Mouse (Mus musculus): ENCODE measurements around the gene Gtse1. TPM values are rescaled to one million over a fixed set of nuclear protein-coding genes. Genes with fewer than 3 reads are reported as not detected.
"Not testable (repeated sequence)": the region's sequence is repeated elsewhere in the genome, so short reads cannot be mapped to it uniquely, and the experiment has no call there.

Gtse1 gene
- 27.0 and 27.4 TPM in 2 replicates for polyA plus RNA-seq (2015; fragmentation: Nextera tagmentation; extraction: Ambion mirVana)

- peak; percentile 95 for DNase-seq (ENCODE audit: low spot score)
Measured at GRCm38 (mm10) chr15:85859490-85860031, at the start of gene Gtse1. Gene Gtse1, plus strand, starts transcription at chr15:85859745.

GRCm38 (mm10) chr15:85810462-85810805 lies 49.1 kb upstream of the Gtse1 start:
- no peak for DNase-seq (ENCODE audit: low spot score)

GRCm38 (mm10) chr15:85810806-85811521 lies 48.6 kb upstream of the Gtse1 start:
- DNase-seq (ENCODE audit: low spot score): peak; percentile 65

GRCm38 (mm10) chr15:85811535-85812277 lies 47.8 kb upstream of the Gtse1 start, which contains the start of gene Cdpf1:
Gene Cdpf1, minus strand, starts transcription at chr15:85811697.
- DNase-seq (ENCODE audit: low spot score): peak; percentile 99

- DNase-seq (ENCODE audit: low spot score): no peak
Measured at GRCm38 (mm10) chr15:85813428-85813827, 46.1 kb upstream of the Gtse1 start.

GRCm38 (mm10) chr15:85821203-85822010 lies 38.1 kb upstream of the Gtse1 start, which contains the start of gene Pkdrej:
Gene Pkdrej, minus strand, starts transcription at chr15:85821734.
- no peak for DNase-seq (ENCODE audit: low spot score)

- no peak for DNase-seq (ENCODE audit: low spot score)
Measured at GRCm38 (mm10) chr15:85822011-85822359, 37.6 kb upstream of the Gtse1 start.

GRCm38 (mm10) chr15:85826676-85827075 lies 32.9 kb upstream of the Gtse1 start:
- DNase-seq (ENCODE audit: low spot score): no peak

GRCm38 (mm10) chr15:85828071-85828470 lies 31.5 kb upstream of the Gtse1 start:
- no peak for DNase-seq (ENCODE audit: low spot score)

- no peak for DNase-seq (ENCODE audit: low spot score)
Measured at GRCm38 (mm10) chr15:85829470-85829869, 30.1 kb upstream of the Gtse1 start.

- DNase-seq (ENCODE audit: low spot score): peak; percentile 75
Measured at GRCm38 (mm10) chr15:85831954-85832590, 27.5 kb upstream of the Gtse1 start, which contains the start of gene Ttc38. Gene Ttc38, plus strand, starts transcription at chr15:85832306.

- DNase-seq (ENCODE audit: low spot score): no peak
Measured at GRCm38 (mm10) chr15:85832599-85832998, 26.9 kb upstream of the Gtse1 start.

- DNase-seq (ENCODE audit: low spot score): no peak
Measured at GRCm38 (mm10) chr15:85835335-85835734, 24.2 kb upstream of the Gtse1 start.

GRCm38 (mm10) chr15:85836887-85837286 lies 22.7 kb upstream of the Gtse1 start:
- DNase-seq (ENCODE audit: low spot score): no peak

- peak; percentile 41 for DNase-seq (ENCODE audit: low spot score)
Measured at GRCm38 (mm10) chr15:85840983-85841382, 18.6 kb upstream of the Gtse1 start.

GRCm38 (mm10) chr15:85841796-85842360 lies 17.7 kb upstream of the Gtse1 start:
- no peak for DNase-seq (ENCODE audit: low spot score)

GRCm38 (mm10) chr15:85845071-85845470 lies 14.5 kb upstream of the Gtse1 start:
- no peak for DNase-seq (ENCODE audit: low spot score)

- DNase-seq (ENCODE audit: low spot score): no peak
Measured at GRCm38 (mm10) chr15:85851656-85852392, 7.7 kb upstream of the Gtse1 start.

- DNase-seq (ENCODE audit: low spot score): no peak
Measured at GRCm38 (mm10) chr15:85858980-85859489, 510 bp upstream of the Gtse1 start.

- not testable (repeated sequence) for DNase-seq (ENCODE audit: low spot score)
Measured at GRCm38 (mm10) chr15:85865913-85866312, 6.4 kb downstream of the Gtse1 start.

Data from thymus, postnatal 0 days (tissue).